Mouse (Mus musculus) embryonic facial prominence, embryonic 14.5 days (tissue): Measurements from ENCODE around the gene St6galnac6. TPM values are rescaled to one million over a fixed set of nuclear protein-coding genes. Genes with fewer than 3 reads are reported as not detected.

Experiments
- ATAC-seq: fragments of 200-750 bp; cut with Nextera tagmentation; 2 replicates; pipeline ENCODE4 v1.8.0; 2017; ENCODE audit warnings: low read depth, moderate number of reproducible peaks, moderate TSS enrichment
- DNase-seq: peaks from one replicate; pipeline ENCODE4 v3.0.0-alpha.2; 2015; ENCODE audit warnings: low spot score
- H3K27ac ChIP-seq: fragments of 300-500 bp; sonication (generic); replicated peaks from 2 replicates; pipeline ENCODE4 v1.5.1; 2014; ENCODE audit warnings: low read depth, mild to moderate bottlenecking, low read length, moderate library complexity
- H3K27me3 ChIP-seq: fragments of 300-500 bp; sonication (generic); replicated peaks from 2 replicates; pipeline ENCODE4 v1.6.1; 2014; ENCODE audit warnings: low read length; ENCODE audit not compliant: control insufficient read depth, insufficient read depth
- H3K36me3 ChIP-seq: fragments of 300-500 bp; sonication (generic); 2 replicates; pipeline ENCODE4 v1.6.1; 2014; ENCODE audit warnings: low read length, mixed read lengths; ENCODE audit not compliant: control insufficient read depth, insufficient read depth
- H3K4me1 ChIP-seq: fragments of 300-500 bp; sonication (generic); 2 replicates; pipeline ENCODE4 v1.6.1; 2014; ENCODE audit warnings: antibody characterized with exemption, low read length; ENCODE audit not compliant: control insufficient read depth, insufficient read depth
- H3K4me2 ChIP-seq: fragments of 300-500 bp; sonication (generic); 2 replicates; pipeline ENCODE4 v1.6.1; 2014; ENCODE audit warnings: low read depth, mild to moderate bottlenecking, low read length, moderate library complexity, mixed read lengths
- H3K4me3 ChIP-seq: fragments of 300-500 bp; sonication (generic); 2 replicates; pipeline ENCODE4 v1.5.1; 2014; ENCODE audit warnings: low read depth, mild to moderate bottlenecking, low read length
- H3K9ac ChIP-seq: fragments of 300-500 bp; sonication (generic); 2 replicates; pipeline ENCODE4 v1.6.1; 2014; ENCODE audit warnings: low read depth, mild to moderate bottlenecking, low read length, moderate library complexity, mixed read lengths
- H3K9me3 ChIP-seq: fragments of 300-500 bp; sonication (generic); 2 replicates; pipeline ENCODE4 v1.6.1; 2016; ENCODE audit warnings: low read length; ENCODE audit not compliant: control insufficient read depth
- WGBS: fragments of 180-500 bp; shearing (Covaris S2); extraction: QIAGEN DNeasy Blood & Tissue Kit; methylation state at CpG from one replicate; pipeline ENCODE4 v1.1.7; 2014; 5-methylcytosine and 5-hydroxymethylcytosine counted together
- polyA plus RNA-seq: library from polyadenylated mRNA; unstranded; fragments of >200 nt; fragmentation: Nextera tagmentation; extraction: Ambion mirVana; gene quantifications from 2 replicates; pipeline ENCODE4 v1.2.1, GENCODE M21; 2014

Gene St6galnac6
- polyA plus RNA-seq, 1 experiment from 2014 or later: 11.1 TPM

GRCm38 (mm10) chr2:32631737-32632394 lies 32.4 kb downstream of the St6galnac6 start:
- peak; percentile 39; the same call in 1 of the 2 replicates for ATAC-seq
- 45% methylated on average over 7 of the region's 7 CpGs for WGBS

GRCm38 (mm10) chr2:32633660-32634059 lies 34.2 kb downstream of the St6galnac6 start:
- H3K9me3 ChIP-seq: no peaks in the 10 kb centered on the region
- 50% methylated on average over 5 of the region's 5 CpGs for WGBS
- no peak overlapping the region for H3K27ac ChIP-seq
- peaks cover 9% of the 10 kb centered on the region for H3K4me1 ChIP-seq
- ATAC-seq: no peak
- H3K36me3 ChIP-seq: no peaks in the 10 kb centered on the region
- DNase-seq: no peak
- 0 out of 2 replicates have a peak overlapping the region, but pooled peaks have one; percentile 30 for H3K9ac ChIP-seq
- no peak overlapping the region for H3K4me3 ChIP-seq
- H3K27me3 ChIP-seq: no peaks in the 10 kb centered on the region
- no peak overlapping the region for H3K4me2 ChIP-seq

More at GRCm38 (mm10) chr2:32631737-32632394, 32.4 kb downstream of the St6galnac6 start:
- Histone ChIP-seq H3K4me1 (peaks cover 6% of the 10 kb centered on the region), H3K27me3 (no peaks in the 10 kb centered on the region), H3K36me3 (no peaks in the 10 kb centered on the region), H3K27ac (no peak overlapping the region), H3K4me3 (no peak overlapping the region), H3K4me2 (no peak overlapping the region), H3K9me3 (no peaks in the 10 kb centered on the region), H3K9ac (peak overlapping the region; percentile 25; the same call in 1 of the 2 replicates)
- DNase-seq: peak; percentile 84

- Histone ChIP-seq H3K9ac (no peak overlapping the region), H3K4me1 (peaks cover 5% of the 10 kb centered on the region), H3K27ac (no peak overlapping the region), H3K9me3 (no peaks in the 10 kb centered on the region), H3K36me3 (no peaks in the 10 kb centered on the region), H3K4me3 (no peak overlapping the region), H3K4me2 (no peak overlapping the region), H3K27me3 (no peaks in the 10 kb centered on the region)
- DNase-seq: no peak
- ATAC-seq: no peak
- WGBS: 84% methylated on average over 10 of the region's 10 CpGs
Measured at GRCm38 (mm10) chr2:32634277-32635105, 35.0 kb downstream of the St6galnac6 start.

- Histone ChIP-seq H3K9me3 (no peaks in the 10 kb centered on the region), H3K4me1 (peaks cover 5% of the 10 kb centered on the region), H3K9ac (no peak overlapping the region), H3K36me3 (no peaks in the 10 kb centered on the region), H3K27me3 (no peaks in the 10 kb centered on the region), H3K4me2 (no peak overlapping the region), H3K4me3 (no peak overlapping the region), H3K27ac (no peak overlapping the region)
- no peak for ATAC-seq
- 69% methylated on average over 7 of the region's 7 CpGs for WGBS
- no peak for DNase-seq
Measured at GRCm38 (mm10) chr2:32636617-32637016, 37.1 kb downstream of the St6galnac6 start.

- H3K27ac ChIP-seq: no peak overlapping the region
- H3K27me3 ChIP-seq: no peaks in the 10 kb centered on the region
- H3K36me3 ChIP-seq: no peaks in the 10 kb centered on the region
- H3K4me3 ChIP-seq: no peak overlapping the region
- peaks cover 5% of the 10 kb centered on the region for H3K4me1 ChIP-seq
- DNase-seq (peak; percentile 62), ATAC-seq (peak; percentile 47; the same call in 1 of the 2 replicates)
- H3K9ac ChIP-seq: no peak overlapping the region
- 29% methylated on average over 11 of the region's 11 CpGs for WGBS
- H3K9me3 ChIP-seq: no peaks in the 10 kb centered on the region
- H3K4me2 ChIP-seq: no peak overlapping the region
Measured at GRCm38 (mm10) chr2:32637778-32638281, 38.3 kb downstream of the St6galnac6 start.

- Histone ChIP-seq H3K9ac (no peak overlapping the region), H3K4me3 (no peak overlapping the region), H3K36me3 (no peaks in the 10 kb centered on the region), H3K4me2 (no peak overlapping the region), H3K4me1 (peaks cover 5% of the 10 kb centered on the region), H3K27ac (no peak overlapping the region), H3K27me3 (no peaks in the 10 kb centered on the region), H3K9me3 (no peaks in the 10 kb centered on the region)
- DNase-seq: no peak
- WGBS: 85% methylated on average over 1 of the region's 1 CpGs
- no peak for ATAC-seq
Measured at GRCm38 (mm10) chr2:32639632-32640031, 40.1 kb downstream of the St6galnac6 start.

GRCm38 (mm10) chr2:32640550-32641051 lies 41.1 kb downstream of the St6galnac6 start:
- H3K4me1 ChIP-seq: peaks cover 5% of the 10 kb centered on the region
- peak overlapping the region; percentile 25; the same call in 1 of the 2 replicates for H3K9ac ChIP-seq
- no peak overlapping the region for H3K4me3 ChIP-seq
- no peak overlapping the region for H3K27ac ChIP-seq
- no peaks in the 10 kb centered on the region for H3K27me3 ChIP-seq
- H3K36me3 ChIP-seq: no peaks in the 10 kb centered on the region
- DNase-seq: no peak
- WGBS: 50% methylated on average over 6 of the region's 6 CpGs
- ATAC-seq: no peak
- H3K4me2 ChIP-seq: no peak overlapping the region
- no peaks in the 10 kb centered on the region for H3K9me3 ChIP-seq

GRCm38 (mm10) chr2:32641810-32642209 lies 42.3 kb downstream of the St6galnac6 start:
- ATAC-seq (no peak), DNase-seq (no peak)
- no peak overlapping the region for H3K4me3 ChIP-seq
- H3K27ac ChIP-seq: no peak overlapping the region
- no peak overlapping the region for H3K9ac ChIP-seq
- no peaks in the 10 kb centered on the region for H3K36me3 ChIP-seq
- H3K4me2 ChIP-seq: no peak overlapping the region
- 83% methylated on average over 5 of the region's 5 CpGs for WGBS
- no peaks in the 10 kb centered on the region for H3K27me3 ChIP-seq
- no peaks in the 10 kb centered on the region for H3K9me3 ChIP-seq
- peaks cover 17% of the 10 kb centered on the region for H3K4me1 ChIP-seq
